Mouse (Mus musculus) cerebellum, adult 11-12 months (tissue): ENCODE data around the gene Akap2.

Experiments
- DNase-seq: peaks from one replicate; pipeline ENCODE4 v3.0.0; 2022

Akap2 gene

DNA sequence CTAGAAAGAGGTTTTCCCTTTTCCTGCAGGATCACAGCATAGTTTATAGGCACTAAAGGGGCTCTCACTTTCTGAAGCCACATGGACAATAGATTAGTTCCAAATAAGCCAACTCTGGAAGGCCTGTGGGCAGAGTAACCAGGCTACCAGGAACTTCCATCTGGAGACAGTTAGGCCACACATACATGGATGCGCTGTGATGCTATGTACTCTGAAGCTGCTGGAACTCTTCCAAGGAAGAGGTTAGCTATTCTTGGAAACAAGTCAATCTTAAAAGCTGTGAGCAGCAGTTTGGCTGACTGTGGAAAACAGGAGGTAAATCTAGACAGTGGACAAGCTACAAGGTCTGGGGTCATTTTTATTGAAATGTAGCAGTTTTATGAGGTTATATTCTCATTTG lies 46.9 kb downstream of the Akap2 start:
- DNase-seq, result no peak

DNA sequence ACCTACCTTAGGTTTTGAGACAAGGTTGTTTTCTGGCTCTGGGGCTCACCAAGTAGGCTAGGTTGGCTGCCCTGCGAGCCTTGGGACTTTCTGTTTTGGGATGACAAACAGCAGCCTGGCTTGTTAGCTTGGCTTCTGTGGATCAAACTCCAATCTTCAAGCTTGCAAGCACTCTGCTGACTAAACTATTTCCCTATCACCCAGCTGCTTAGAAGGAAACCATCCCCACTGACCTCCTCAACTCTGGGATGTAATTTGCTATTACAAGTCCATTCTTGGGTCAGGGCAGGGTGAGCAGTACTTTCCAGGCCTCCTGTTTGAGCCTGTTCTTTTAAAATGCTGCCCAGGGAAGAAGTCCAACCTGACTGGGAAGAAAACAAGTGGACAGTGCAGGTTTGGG lies 47.5 kb downstream of the Akap2 start:
- no peak for DNase-seq

DNA sequence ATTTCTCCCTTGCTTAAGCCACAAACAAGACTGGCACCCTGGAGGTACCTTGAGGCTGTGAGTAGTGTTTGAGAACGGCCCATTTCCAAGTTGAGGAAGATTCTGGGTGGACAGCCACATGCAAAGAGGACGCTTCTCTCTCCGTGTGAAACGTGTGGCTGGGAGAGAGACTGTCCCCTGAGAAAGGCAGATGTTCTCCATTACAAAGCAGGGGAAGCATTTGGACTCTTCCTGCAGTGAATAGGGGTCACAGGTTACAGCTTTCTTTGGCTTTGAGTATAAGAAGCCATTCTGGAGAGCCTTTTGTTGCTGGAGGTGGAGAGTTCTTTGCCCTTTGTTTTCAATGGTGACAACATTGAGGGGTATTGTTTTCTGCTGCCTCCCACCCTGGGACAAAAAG lies 48.3 kb downstream of the Akap2 start:
- DNase-seq, result no peak

DNA sequence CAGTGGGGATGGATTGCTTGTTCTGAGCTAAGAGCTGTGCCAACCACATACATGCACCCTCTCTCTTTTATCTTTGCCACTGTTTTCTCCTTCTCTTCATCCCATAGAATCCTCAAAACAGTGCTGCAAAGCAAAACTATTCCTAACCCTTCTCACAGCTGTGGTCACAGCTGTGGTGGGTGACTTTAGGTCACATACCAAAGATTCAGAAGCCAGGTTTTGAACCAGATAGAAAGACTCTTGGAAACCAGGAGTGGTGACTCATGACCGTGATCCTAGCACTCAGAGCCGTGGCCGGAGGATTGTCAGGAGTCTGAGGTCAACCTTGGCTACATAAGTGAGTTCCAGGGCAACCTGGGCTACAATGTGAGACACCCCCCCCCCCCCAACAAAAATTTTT lies 51.5 kb downstream of the Akap2 start:
- no peak for DNase-seq

DNA sequence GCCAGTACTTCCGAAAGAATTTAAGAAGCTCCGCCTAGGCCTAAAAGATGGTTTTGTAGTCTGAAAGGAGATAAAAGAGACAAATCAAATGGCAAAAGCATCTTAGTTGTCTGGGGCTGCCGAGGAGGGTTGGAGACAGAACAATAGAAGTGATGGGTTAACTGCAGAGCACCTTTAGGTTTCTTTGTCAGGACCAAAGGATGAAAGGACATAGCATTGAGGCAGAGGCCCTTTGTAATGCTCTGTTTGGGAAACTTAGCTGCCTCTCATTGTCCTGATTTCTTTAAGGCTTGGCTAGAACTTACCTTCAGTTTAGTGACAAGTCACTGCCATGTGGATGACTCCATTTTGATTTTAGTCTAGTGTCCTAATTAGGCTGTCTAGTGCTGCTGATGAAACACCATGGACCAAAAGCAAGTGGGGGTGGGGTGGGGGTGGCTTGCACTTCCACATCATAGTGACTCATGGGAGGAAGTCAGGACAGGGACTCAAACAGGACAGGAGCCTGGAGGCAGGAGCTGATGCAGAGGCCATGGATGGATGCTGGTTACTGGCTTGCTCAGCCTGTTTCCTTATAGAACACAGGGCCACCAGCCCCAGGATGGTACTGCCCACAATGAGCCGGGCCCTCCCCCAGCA lies 52.8 kb downstream of the Akap2 start:
- DNase-seq, result no peak

DNA sequence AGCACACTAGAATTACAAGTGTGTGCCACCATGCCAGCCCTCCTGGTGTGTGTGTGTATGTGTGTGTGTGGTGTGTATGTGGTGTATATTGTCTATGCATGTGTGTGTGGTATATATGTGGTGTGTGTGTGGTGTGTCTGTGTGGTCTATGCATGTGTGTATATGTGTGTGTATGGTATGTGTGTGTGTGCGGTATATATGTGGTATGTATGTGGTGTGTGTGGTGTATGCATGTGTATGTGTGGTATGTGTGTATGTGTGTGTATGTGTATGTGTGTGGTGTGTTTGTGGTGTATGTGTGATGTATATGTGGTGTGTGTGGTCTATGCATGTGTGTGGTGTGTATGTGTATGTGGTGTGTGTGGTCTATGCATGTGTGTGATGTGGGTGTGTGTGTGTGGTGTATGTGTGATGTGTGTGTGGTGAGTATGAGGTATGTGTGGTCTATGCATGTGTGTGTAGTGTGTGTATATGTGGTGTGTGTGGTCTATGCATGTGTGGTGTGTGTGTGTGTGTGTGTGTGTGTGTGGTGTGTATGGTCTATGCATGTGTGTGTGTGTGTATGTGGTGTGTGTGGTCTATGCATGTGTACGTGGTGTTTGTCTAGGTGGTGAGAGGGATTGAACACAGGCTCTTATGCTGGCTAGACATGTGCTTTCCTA lies 54.2 kb downstream of the Akap2 start:
- no peak for DNase-seq

DNA sequence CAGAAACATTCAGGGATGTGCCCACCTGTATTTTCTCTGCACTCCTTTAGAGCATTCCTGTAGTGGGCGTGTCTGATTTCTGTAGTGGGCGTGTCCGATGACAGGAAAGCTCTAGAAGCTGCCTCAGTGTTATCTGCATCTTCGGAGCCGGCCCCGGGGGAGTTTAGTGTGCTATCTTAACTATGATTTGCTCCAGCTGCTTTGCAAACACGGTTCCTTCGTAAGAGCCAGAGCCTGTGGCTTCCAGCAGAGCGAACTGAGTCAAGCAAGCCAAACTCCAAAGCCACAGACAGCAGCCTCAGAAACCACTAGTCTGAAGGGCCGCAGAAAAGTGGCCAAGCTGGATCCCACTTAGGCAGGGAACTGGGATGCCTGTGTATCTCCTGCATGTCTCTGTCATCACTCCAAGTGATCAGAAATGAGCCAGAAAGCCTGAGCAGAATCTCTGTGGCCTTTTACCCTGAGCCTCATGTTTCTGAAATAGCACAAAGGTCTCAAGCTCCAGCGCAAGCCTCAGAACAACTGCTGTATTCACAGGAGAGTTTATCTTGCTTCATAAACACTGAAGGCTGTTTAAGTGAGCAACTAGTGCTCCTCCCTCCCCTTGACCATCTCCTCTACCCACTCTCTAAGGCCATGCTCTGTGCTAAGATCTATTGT lies 55.5 kb downstream of the Akap2 start:
- DNase-seq, result no peak

DNA sequence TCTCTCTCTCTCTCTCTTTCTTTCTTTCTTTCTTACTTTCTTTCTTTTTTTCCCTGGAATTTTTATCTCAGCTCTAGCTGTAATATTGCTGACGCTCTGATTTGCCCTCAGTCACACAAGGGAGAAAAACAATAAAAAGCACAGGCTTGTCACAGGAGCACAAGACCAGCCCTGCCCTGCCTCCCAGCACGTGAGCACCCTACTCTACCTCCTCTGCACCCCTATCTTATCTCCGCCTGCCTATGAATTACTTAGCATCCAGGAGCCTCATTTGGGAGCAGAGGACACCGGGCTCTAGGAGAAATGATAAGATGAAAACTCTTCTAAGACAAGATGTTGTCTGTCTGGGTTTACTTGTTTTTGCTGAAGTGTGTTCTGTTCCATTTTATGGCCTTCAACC lies 57.1 kb downstream of the Akap2 start:
- DNase-seq, result no peak

DNA sequence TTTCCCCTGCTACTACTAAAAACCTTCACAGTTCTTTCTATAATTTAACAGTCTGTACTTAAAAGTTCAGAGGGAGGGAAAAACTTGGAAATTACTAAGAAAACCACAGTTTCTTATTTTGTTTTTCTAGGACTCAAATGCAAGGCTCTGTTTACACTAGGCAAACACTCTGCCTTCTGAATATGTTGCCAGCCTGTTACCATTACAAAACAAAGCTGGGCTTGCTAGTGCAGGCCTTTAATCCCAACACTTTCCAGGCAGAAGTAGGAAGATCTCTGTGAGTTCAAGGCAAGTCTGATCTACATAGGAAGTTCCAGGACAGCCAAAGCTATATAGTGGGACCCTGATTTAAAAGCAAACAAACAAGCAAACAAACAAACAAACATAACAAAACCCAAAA lies 58.1 kb downstream of the Akap2 start:
- no peak for DNase-seq

DNA sequence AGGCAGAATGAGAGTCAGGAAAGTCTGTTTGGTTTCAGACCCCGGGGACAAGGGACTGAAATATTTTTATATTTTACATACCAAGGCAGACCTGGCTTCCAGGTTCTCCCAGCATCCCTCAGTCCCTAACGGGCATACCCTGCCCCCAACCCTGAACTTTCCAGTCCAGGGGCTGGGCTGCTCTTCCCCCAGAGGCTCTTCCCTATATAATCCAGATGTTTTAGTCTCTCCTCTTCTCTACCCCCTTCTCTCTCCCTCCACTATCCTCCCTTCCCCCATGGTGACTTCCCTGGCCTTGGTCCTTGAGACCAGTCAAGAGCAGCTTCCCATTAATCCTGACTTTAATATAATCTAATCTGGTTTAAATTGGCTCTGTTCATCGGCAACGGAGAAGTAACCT lies 62.9 kb downstream of the Akap2 start:
- no peak for DNase-seq

DNA sequence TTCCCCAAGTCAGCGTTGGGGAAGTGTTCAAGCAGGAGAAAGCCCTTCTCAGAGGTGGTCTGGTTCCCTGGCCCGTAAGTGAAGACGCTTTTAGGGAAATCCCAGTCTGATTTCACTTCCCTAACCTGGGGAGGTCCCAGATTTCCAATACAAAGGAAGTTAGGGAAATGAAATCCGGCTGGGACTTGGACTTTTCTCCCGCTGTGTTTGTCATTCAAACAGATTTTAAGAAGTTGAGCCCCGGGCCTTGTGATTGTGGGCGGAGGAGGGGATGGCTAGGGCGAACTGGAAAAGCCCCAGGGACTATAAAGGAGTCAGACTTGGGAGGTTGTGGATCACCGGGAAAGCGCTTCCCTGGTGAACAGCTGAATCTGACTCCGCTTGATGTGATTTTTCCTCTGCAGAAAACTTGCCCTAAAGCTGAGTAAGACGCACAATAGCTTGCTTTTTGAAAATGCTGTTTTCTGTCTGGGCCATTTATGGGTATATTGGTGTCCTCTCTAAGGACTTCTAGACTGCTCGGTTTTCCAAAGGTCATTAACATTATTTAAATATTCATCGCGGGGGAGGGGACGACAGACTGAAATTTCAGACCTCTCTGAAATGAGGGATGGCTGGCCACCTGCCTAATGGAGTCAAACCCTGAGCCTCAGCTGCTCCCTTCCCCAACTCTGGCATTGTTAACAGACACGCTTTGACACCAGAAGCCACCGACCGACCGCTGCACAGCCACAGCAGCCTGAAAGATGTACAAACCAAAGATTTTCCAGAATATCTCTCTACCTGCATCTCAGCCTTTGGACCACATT lies 63.6 kb downstream of the Akap2 start:
- DNase-seq, result no peak

DNA sequence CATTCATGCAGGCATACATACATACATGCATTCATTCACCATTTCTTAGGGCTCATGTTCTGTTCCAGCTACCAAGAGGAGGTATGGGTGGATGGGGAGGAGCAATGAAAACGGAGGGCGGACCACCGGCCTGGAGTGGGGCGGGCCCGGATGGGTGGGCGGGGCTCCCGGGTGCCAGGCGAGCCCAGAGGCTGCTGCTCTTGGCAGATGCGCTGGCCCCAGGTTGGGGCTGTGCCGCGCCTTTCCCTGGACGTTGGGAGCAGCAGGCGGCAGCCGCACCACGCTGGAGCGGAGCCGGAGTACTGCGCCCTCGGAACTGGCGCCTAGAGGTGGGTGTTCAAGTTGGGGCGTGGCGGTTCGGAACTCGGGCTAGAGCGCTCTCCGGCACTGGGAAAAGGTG lies 64.5 kb downstream of the Akap2 start:
- DNase-seq, result peak; percentile 9

DNA sequence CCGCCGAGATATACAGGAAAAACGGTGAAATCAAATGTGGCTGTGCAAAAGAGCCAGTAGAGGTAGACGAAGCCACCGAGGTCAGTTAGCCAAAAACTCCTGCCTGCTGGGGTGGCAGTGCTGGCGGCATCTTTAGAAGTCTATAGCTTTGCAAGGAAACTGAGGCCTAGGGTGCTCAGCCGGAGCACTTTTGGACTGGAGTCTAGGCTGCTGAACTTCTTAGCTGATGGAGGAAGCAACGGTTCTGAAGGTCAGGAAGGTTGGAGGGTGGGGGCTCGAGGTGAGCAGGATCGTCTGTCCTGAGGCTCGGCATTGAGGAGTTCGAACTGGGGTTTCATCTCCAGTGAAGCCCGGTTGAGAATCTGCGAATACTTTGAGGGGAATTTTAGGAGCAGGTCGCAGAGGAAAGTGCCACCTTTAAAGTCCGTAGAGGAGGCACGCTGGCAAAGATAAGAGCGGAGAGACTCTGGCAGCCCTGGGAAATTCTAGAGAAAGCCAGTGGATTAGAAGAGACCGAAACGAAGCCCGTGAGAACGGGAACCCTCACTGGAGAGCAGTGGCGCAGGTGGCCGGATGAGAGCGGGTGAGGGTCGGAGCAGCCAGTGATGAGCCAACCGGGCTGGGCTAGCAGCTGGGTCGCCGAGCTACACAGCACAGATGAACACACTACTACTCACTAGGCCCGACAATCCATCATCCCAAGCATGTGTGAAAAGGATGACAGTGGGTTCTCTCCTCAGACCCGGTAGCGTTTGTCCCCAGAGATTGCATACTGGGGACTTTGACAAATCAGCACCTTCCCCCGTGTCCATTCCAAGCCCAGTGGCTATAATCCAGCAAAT lies 65.3 kb downstream of the Akap2 start:
- no peak for DNase-seq

DNA sequence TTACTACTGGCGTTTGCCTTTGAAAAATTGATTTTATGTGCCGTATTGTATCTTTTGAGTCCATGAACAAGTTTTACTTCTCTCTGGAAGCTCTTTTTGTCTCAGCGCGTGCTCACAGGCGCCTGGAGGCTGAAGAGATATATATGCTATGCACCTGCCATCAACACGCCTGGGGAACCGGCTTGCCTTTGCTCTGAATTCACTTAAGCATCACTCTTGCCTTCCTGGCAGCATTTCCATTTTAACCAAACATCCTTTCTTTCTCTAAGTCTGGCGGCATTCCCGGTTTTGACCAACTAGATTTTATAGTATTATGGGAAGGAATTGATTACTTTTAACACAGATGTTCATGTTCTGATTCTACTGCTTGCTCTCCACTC lies 65.9 kb downstream of the Akap2 start:
- DNase-seq, result no peak

DNA sequence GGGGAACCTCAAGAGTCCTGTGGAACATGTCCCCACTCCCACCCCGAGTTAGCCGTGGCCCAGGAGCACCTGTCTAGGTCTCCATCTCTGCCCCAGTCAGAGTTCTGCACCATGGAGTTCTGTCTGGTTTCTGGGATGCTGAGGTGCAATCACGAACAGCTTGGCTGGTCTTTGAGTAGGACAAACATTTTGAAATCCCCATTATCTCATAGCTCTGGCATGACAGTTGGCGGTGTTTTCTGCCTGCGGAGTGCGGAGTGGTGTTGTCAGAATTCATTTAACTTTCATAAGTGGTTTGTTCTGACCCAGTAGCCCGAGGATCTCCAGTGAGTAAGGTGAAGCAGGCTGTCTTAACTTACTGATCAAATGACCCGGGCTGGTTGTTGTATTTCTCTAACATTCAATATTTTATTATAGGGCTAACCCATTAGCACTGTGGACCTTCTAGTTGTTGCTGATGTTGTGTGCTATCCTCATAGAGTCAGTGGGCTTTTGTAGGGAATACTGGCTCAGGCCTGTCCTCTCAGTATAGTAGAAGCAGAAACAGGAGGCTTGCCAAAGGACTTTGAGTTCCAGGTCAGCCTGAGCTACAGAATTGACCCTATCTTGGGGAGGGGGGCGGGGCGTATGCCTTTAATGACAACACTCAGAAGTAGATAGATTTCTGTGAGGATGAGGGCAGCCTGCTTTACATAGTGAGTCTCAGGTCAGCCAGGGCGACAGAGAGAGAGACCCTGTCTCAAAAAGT lies 66.6 kb downstream of the Akap2 start:
- DNase-seq, result no peak

DNA sequence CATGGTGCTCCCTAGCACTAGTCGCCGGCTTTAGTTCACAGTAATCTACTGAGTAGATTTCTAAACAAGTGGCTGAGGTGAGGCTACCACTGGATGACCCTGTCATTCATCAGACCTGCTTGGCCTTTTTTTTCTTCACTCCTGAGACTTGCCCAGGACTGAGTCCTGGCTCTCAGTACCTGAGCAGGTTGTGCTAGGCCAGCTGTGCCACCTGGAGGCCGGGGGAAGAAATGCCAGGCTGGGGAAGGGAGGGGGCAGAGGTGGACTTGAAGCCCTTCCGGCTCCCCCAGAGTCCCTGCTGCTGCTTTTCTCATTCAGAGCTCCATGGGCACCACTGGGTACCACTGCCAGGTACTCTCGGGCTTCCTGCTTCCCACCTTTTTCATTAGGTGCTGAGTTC lies 71.3 kb downstream of the Akap2 start:
- no peak for DNase-seq

DNA sequence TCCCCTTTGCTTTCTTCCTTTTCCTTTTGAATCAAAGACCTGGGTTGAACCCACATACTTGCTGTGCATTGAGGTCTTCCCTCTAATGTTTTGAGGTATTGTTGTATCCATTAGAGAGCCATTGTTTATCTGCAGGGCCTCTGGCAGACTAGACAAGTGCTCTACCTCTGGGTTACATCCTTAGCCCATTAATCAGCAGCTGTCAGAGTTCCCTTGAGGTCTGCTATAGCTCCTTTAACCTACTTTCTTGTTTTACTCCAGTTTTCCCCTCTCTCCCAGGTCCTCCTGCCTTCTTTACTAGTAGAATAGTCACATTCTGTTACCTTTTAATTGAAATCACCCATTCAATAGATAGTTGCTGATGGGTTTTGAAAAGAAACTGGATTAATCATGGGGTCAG lies 71.7 kb downstream of the Akap2 start:
- no peak for DNase-seq

DNA sequence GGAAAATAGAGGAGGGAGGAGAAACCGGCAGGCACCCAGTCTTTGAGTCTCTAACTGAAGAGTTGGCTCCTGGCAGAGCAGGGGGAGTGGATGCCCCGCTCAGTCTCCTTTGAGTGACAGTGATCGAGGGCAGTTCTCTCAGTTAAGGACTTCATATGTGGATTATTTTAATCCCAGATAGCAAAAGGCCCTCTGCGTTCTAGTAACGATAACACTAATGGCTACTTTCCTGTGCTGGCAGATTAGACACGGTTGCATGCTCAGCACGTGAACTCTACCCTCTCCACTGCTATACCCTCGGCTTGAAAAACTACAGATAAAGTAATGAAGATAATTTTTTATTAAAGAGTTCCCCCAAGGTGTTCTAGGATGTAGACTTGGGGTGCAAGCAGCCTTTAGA lies 76.5 kb downstream of the Akap2 start:
- no peak for DNase-seq

DNA sequence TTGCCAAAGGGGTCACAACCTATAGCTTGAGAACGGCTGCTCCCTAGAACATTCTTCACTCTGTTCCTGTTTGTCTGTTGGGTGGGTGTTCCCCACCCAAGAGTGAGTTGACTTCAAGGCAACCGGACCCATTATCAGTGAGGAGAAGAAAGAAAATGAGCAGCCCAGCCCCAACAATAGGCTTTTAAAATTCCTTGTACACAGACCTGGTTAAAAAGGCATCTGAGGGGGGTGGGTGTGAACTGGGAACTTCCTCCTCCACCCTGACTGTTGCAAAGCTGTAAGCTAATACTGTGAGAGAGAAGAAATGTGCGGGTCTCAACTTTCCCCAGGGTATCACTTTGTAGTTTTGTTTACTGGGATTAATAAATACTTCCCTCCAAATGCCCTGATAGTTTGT lies 77.1 kb downstream of the Akap2 start:
- DNase-seq, result no peak

DNA sequence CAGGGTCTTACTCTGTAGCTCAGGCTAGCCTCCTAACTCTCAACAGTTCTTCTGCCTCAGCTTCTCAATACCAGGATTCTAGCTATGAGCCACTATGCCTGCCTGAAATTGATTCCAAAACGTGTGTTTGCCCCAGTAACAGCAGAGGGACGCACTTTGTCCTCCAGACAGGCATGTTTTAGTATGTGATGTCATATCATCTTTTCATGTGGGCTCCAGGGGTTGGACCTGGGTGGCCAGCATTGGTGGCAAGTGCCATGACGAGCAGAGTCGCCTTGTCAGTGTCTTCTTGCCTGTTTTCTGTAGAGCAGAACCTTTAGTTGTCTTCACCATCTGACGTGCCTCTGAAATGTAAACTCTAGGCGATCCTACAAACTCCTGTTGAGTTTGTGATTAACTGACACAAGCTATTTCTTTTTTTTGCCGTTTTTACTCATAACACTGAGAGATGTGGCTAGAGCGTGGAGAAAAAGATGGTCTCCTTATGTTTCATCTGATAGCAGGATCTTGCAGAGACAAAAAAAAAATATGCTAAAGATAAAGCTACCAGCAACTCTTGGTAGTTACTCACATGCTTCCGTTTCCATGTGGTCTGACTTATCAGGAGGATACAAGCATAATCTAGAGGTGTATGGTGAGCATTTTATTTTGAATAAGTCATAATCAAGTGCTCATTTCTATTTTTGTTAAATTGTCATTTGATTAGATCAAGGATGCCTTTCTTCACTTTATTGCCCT lies 80.3 kb downstream of the Akap2 start:
- DNase-seq, result no peak

DNA sequence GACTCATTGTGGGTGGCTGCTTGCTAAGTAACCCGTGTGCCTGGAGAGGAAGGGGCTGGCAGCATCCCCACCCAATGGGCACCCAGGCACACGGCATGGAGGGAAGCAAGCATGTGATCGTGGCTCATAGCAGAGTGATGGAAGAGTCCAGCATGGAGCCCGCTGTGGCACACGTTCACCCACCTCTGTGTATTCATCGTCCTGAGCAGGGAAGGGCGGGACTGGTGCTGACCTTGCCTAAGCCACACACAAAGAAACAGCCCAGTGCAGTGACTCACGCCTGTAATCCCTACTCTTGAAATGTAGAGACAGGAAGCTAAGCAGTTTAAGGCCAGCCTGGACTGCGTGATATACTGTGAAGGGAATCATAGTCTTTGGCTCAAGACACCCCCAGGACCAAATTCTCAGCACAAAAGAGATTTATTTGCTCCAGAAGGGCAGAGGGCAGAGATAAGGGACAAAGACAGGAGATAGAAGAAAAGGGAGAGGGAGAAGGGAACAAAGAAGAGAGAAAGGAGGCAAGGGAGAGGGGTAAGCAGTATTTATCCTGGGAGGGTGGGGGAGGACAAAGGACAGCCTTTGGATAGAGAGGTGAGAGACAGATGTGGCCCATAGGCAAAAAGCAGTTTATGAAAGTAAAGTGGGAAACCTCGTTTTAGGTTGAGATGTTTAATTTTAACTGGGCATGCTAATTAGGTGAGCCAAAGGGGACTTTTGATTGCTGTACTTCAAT lies 81.0 kb downstream of the Akap2 start:
- no peak for DNase-seq
